Mouse (Mus musculus) small intestine, adult 2 months (tissue): ENCODE data around the gene Tvp23a. TPM values are rescaled to one million over a fixed set of nuclear protein-coding genes. Genes with fewer than 3 reads are reported as not detected.
A peak's percentile ranks its signal among the peaks of the same experiment; 100 is the strongest.

Experiments
- H3K27ac ChIP-seq: fragments of 200-500 bp; 2 replicates; pipeline ENCODE4 v1.5.1; 2012; ENCODE audit warnings: low read depth, low read length, control low read depth, inconsistent platforms; ENCODE audit not compliant: insufficient read depth
- H3K27me3 ChIP-seq: fragments of 200-500 bp; 2 replicates; pipeline ENCODE4 v1.6.1; 2012; ENCODE audit warnings: mild to moderate bottlenecking, moderate library complexity, low read length, inconsistent platforms; ENCODE audit not compliant: control insufficient read depth, insufficient read depth
- H3K36me3 ChIP-seq: fragments of 200-500 bp; 2 replicates; pipeline ENCODE4 v1.6.1; 2012; ENCODE audit warnings: mild to moderate bottlenecking, low read length, control low read depth, inconsistent platforms; ENCODE audit not compliant: control insufficient read depth, insufficient read depth
- H3K4me1 ChIP-seq: fragments of 200-500 bp; 2 replicates; pipeline ENCODE4 v1.6.1; 2012; ENCODE audit warnings: low read length, inconsistent platforms, mixed read lengths; ENCODE audit not compliant: control insufficient read depth, insufficient read depth, insufficient read length
- H3K4me3 ChIP-seq: fragments of 200-500 bp; 2 replicates; pipeline ENCODE4 v1.5.1; 2012; ENCODE audit warnings: low read depth, mild to moderate bottlenecking, control low read depth, inconsistent platforms, low read length, moderate library complexity
- CTCF ChIP-seq: fragments of 200-500 bp; IDR thresholded peaks from 2 replicates; pipeline ENCODE4 v1.5.1; 2012; ENCODE audit warnings: low read depth, mild to moderate bottlenecking, control low read depth, inconsistent platforms, low read length, moderate library complexity, mixed read lengths; ENCODE audit not compliant: insufficient replicate concordance, insufficient read length; ENCODE audit errors: extremely low read depth
- POLR2A ChIP-seq: fragments of 200-500 bp; IDR thresholded peaks from 2 replicates; pipeline ENCODE4 v1.6.1; 2012; ENCODE audit warnings: low read depth, mild to moderate bottlenecking, control low read depth, inconsistent platforms, low read length, moderate library complexity
- WGBS: fragments of 180-500 bp; shearing (Covaris S2); methylation state at CpG from one replicate; pipeline ENCODE4 v1.1.7; 2018; 5-methylcytosine and 5-hydroxymethylcytosine counted together
- polyA plus RNA-seq: library from polyadenylated mRNA; depleted of rRNA; stranded (reverse); fragments of >200 nt; gene quantifications from 2 replicates; pipeline ENCODE4 v1.2.3, GENCODE M21; 2012

The Tvp23a gene
- polyA plus RNA-seq, 1 experiment = 1.4 TPM

DNA sequence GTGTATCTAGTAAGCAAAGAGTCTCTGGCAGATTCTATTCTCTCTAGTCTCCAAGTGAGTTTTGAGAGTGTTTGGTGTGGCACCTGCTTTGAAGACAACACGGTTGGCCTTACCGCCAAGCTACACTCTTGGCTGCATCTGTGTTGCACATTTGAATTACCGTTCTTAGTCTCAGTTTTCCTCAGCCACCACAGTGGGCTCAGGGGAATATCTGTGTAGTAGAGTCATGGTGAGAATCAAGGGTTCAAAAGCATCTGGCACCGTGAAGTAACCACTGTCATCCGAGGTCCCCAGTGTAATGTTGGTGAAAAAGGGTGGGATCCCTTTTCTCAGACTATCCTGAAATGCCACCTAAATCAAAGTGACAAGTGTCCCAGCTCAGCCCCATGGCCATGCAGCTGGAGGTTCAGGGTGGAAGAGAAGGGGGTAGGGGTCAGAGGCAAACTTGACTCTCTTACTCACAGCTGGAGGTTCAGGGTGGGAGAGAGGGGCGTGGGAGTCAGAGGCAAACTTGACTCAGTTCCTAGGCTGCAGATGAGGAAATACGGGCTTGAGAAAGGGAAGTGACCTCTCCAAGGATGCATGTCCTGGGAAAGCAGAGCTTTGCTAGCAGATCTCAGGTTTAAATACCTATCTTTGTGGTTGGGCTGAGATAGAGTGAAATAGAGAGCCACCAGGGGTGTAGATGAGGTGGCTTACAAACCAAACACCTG lies 41.8 kb upstream of the Tvp23a start:
- 75% methylated on average over 7 of the region's 7 CpGs for WGBS
- 0 out of 2 replicates have a peak overlapping the region, but pooled peaks have one; percentile 27 for H3K27ac ChIP-seq

DNA sequence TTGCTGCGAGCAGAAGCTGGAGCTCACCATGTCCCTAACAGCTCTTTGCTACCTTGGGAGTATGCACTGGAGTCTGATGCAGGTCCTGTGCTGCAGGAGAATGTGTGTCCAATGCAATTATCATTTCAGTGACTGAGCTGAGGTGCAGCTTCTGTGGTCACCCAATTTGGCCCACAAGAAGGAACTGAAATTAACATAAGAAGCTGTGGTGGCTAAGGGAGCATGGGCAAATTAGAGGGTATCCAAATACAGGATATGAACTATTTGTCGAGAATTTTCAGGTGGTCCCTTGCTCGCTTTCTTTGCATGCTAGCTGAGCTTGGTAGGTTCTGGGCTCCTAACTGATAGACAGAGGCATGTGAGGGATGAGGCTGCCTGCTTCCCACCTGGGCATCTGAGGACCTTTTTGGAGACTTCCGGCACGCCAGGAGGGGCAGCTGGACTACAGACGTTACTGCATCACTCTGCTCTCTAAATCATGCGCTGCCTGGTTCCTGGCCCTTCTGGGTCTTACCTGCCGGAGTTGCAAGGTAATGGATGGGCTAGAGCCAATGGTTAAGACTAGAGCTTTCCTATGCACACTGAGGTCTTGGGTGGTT lies 40.8 kb upstream of the Tvp23a start:
- no peak for TF ChIP-seq POLR2A
- TF ChIP-seq CTCF = no peak
- Histone ChIP-seq H3K27me3 (no peaks in the 10 kb centered on the region), H3K27ac (no peak overlapping the region), H3K4me3 (peak overlapping the region; percentile 45; the same call in 1 of the 2 replicates), H3K36me3 (0 out of 2 replicates have a peak, but pooled peaks cover 3% of the 10 kb centered on the region), H3K4me1 (peaks cover 17% of the 10 kb centered on the region)
- 84% methylated on average over 8 of the region's 8 CpGs for WGBS

More for the DNA sequence above, 41.8 kb upstream of the Tvp23a start:
- Histone ChIP-seq H3K36me3 (0 out of 2 replicates have a peak, but pooled peaks cover 3% of the 10 kb centered on the region), H3K27me3 (no peaks in the 10 kb centered on the region), H3K4me1 (peaks cover 8% of the 10 kb centered on the region), H3K4me3 (peak overlapping the region; percentile 73; the same call in 1 of the 2 replicates)
- TF ChIP-seq CTCF = no peak
- TF ChIP-seq POLR2A = no peak

DNA sequence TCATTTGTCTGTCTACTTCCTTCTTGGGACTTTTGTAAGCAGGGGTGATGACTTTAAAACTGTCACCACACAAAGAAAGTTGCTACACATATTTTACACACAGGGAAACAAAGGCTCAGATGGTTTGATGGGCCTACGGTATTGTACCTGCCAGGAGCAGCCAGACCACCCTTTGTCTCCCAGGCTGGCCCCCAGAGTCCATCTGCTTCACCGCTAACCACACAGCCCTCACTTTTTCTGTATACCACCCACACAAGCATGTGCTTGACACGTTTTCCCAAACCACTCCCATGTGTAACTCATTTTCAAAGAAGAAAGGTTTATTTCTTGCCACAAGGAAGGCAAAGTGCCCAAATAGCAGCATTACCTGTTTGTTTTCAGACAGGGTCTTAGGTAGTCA lies 39.8 kb upstream of the Tvp23a start:
- H3K27me3 ChIP-seq = no peaks in the 10 kb centered on the region
- WGBS = 77% methylated on average over 3 of the region's 3 CpGs
- H3K4me1 ChIP-seq = peaks cover 18% of the 10 kb centered on the region
- H3K4me3 ChIP-seq = no peak overlapping the region
- TF ChIP-seq CTCF (no peak), POLR2A (no peak)
- H3K27ac ChIP-seq = no peak overlapping the region
- 0 out of 2 replicates have a peak, but pooled peaks cover 3% of the 10 kb centered on the region for H3K36me3 ChIP-seq

DNA sequence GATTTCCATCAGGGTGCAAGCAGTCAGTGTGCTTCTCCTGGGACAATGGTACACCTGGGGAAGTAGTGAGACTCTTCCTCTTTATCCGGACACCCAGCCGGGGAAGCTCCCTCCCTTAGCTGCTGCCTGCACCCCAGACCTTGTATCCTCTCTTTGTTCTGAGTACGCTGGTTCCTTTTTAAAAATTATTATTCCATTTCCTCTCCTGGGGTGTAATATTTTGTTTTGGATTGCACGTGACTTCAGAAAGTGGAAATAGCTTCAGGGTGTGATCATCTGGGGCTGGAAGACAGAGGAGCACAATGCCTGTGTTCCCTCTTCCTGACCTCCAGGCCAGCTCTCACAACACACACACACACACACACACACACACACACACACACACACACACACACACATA lies 35.2 kb upstream of the Tvp23a start:
- Histone ChIP-seq H3K4me1 (peaks cover 13% of the 10 kb centered on the region), H3K4me3 (no peak overlapping the region), H3K27ac (no peak overlapping the region), H3K27me3 (no peaks in the 10 kb centered on the region), H3K36me3 (no peaks in the 10 kb centered on the region)
- TF ChIP-seq POLR2A = no peak
- no peak for TF ChIP-seq CTCF
- 70% methylated on average over 4 of the region's 4 CpGs for WGBS

DNA sequence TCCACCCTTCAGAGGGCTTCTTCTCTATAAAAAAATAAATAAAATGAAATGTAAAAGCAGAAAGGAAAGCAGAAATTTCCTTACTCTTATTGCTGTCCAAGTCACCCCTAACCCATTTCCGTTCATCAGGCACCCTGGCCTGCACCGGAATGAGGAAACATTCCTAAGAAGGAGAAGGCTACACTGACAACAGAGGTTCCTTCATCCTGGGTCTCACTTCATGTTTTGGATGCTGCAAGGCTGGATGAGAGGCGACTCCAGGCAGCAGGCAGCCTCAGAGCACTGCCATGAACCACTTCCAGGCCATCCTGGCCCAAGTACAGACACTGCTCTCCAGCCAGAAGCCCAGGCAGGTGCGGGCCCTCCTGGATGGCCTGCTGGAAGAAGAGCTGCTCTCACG lies 32.7 kb upstream of the Tvp23a start, which contains the start of gene Ciita:
TSS of gene Ciita (plus strand) at position 203 of the 400 bp plus-strand sequence.
- H3K27ac ChIP-seq = peak within 1 kb of the TSS; percentile 3; the same call in 1 of the 2 replicates
- TF ChIP-seq CTCF (no peak), POLR2A (no peak)
- H3K4me1 ChIP-seq = peaks cover 17% of the 10 kb centered on the region
- WGBS = 79% methylated on average over 5 of the region's 5 CpGs
- no peaks in the 10 kb centered on the region for H3K27me3 ChIP-seq
- peak within 1 kb of the TSS; percentile 43 for H3K4me3 ChIP-seq
- no peaks in the 10 kb centered on the region for H3K36me3 ChIP-seq

DNA sequence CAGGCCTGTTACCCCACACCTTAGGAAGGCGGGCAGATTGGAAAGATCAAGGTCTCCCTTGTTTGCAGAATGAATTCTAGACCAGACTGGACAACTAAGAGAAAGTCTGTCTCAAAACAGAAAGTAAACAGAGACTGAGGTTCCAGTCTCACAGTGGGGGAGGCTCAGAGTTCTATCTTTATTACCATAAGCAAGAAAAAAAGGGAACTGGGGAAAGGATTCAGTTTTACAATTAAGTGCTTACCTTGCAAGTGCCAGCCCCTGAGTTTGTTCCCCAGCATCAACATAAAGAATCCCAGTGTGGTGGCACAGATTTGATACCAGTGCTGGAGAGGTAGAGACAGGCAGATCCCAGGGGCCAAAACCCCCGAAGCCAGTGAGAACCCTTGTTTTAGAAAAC lies 28.8 kb upstream of the Tvp23a start:
- WGBS = 36% methylated on average over 2 of the region's 2 CpGs
- Histone ChIP-seq H3K27ac (no peak overlapping the region), H3K27me3 (no peaks in the 10 kb centered on the region), H3K4me3 (no peak overlapping the region), H3K4me1 (peaks cover 20% of the 10 kb centered on the region; the same call in 1 of the 2 replicates), H3K36me3 (no peaks in the 10 kb centered on the region)
- TF ChIP-seq POLR2A (no peak), CTCF (no peak)

DNA sequence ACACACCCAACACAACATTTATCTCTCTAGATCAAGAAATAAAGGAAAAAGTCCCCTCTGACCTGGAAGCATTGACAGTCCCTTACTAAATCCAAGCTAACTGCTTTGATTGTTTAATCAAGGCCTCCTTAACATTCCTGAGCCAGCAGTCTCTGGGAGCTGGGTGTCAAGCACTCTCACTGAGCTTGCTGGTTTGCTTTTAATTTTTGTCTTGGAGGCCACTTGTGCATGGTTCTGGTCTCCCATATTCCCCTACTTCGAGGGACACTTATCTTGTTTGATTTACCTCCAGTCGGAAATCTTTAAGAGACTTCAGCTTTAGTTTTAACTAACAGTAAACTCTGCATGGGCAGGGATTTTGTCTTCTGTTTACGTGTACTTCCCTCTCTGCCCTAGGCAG lies 27.8 kb upstream of the Tvp23a start:
- Histone ChIP-seq H3K4me3 (no peak overlapping the region), H3K36me3 (no peaks in the 10 kb centered on the region), H3K4me1 (peaks cover 21% of the 10 kb centered on the region; the same call in 1 of the 2 replicates), H3K27me3 (no peaks in the 10 kb centered on the region), H3K27ac (no peak overlapping the region)
- no peak for TF ChIP-seq POLR2A
- no peak for TF ChIP-seq CTCF
- WGBS = 48% methylated on average over 3 of the region's 3 CpGs
